Mouse (Mus musculus): Measurements from ENCODE around the gene D630003M21Rik.

DNA sequence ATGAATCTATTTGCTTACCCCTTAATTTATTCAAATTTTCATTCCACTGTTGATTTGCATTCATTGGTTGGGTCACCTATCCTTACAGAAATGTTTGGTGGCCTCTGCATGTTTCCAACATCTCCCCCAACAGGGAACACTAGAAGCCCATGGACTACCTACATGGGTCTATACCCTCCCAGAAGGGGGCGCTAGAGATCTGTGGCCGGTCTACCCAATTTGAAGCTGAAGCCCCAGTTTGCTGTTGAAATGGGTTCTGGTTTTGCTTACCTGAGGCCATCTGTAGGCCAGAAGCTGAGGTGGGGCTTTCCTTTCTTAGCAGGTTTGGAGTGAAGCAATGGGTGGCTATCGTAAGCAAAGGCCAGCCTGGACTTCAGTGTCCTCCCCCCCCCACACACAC is 46.3 kb upstream of the D630003M21Rik start:
- no peak for TF ChIP-seq CTCF (IDR thresholded peaks at IDR 0.05; ENCODE audit: borderline replicate concordance, insufficient read depth, low read depth, low read length)
- TF ChIP-seq POLR2A (IDR thresholded peaks at IDR 0.05; ENCODE audit: borderline replicate concordance, insufficient read depth, low read length) = no peak
